Mouse (Mus musculus) c-Kit-positive CD71-negative TER-119-negative erythroid progenitor cells, embryonic 14.5 days (primary cell): ENCODE results near the gene Rai14.

Experiments
- DNase-seq: peaks from one replicate; pipeline ENCODE4 v3.0.0-alpha.2; 2013; ENCODE audit warnings: low read depth

The Rai14 gene

DNA sequence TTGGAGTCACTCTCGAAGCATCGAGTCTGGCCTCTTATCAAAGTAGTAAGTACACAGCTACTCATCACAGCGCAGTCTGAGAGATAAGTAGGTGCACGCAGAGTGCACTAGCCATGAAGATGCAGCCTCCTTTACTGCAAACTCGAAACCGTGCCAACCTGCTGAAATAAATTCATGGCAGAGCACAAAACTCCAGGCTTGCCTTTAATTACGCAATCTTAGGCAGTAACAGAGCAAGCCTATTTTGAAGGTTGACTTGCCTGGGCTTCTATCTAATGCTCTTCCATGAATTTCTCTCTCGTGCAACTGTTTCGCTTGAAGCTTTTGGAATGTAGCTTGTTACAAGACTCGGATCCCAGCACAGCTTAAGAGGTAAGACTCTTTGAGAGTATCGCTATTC lies 25.1 kb downstream of the Rai14 start:
- no peak for DNase-seq

DNA sequence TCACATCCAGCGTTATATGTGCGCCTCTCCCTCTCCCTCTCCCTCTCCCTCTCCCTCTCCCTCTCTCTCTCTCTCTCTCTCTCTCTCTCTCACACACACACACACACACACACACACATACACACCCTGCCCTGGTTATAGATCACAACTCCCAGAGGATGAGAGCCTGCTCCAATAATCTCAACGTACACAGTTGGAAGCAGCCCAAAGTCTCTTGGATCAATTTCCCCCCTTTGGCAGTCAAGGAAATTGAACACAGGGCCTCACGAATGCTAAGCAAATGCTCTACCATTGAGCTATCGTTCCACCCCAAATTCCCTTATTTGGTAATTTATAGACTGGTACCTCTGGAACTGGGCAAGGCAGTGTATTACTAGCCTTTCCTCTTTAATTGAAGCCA lies 25.7 kb downstream of the Rai14 start:
- DNase-seq = no peak

DNA sequence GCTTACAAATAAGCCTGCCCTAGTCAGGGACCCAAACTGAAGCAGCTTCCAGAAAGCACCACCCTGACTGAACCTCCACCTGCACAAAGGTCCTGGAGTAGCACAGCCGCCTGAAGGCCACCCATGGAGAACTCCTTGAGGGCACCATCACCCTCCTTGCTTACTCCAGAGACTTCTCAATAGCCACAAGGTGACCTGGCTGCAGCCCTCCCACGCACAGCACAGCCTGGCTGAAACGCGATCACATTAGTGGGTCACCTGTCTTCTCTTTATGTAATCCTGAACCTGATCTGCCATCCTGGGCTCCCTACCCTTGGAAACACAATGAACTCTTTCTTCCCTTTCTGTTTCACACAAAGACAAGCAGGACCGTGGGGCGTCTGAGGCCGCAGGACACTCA lies 27.1 kb downstream of the Rai14 start:
- no peak for DNase-seq

- DNase-seq = no peak
Observed at GRCm38 (mm10) chr15:10685692-10686430, 28.6 kb downstream of the Rai14 start.

DNA sequence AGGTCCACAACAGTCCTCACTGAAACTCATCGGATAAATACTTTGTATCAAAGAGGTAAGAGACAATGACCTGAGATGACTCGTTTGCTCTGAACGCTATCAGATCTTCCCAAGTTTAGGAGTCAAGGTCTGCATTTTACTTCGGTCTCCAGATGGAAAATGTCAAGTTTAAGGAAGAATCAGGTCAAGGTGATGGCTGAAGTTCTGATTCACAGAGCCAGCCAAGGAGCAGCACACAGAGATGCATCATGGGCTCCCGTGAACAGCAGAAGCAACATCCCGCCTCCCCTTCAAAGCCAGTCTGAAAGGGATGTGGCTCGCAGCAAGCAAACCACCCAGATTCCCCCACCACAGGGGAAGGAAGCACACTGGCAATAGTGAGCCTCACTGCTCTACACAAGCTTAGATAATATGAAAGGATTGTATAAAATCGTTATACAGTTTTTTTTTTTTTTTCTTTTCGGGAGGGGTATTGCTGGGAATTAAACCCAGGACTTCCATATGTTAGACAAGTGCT lies 30.7 kb downstream of the Rai14 start:
- DNase-seq = no peak

DNA sequence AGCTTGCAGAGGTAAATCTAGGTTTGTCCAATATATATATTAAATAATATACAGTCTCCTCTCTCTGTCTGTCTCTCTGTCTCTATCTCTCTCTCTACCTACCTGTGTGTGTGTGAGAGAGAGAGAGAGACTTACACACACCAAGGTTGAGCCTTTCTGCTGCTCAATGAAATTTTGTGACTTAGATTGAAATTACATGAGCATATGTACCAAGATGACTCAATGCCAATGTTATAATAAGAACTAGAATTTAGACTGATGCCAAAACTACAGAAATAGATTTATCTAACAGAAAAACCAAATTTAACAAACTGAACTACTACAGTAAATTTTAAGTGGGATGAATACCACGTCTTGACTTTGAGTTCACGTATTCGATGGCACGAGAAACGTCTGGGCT lies 33.9 kb downstream of the Rai14 start:
- DNase-seq = no peak

DNA sequence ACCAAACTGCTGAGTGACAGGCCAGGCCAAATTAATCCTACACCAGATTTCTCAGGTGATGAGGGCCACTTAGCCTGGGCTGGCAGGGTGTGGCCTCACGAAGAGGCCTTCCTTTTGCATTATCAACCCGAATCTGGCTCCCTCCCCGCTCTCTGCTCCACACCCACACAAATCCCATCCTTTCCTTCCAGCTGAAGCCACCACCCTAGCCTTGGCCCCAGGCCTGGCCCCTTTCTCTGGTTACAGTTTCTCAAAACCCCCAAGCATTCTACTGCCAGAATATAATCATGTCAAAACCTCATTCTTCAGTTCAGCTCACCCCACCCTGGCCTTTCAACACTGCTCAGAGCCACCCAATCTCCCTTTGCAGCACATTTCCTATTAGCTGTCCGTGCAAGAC lies 34.9 kb downstream of the Rai14 start:
- no peak for DNase-seq

DNA sequence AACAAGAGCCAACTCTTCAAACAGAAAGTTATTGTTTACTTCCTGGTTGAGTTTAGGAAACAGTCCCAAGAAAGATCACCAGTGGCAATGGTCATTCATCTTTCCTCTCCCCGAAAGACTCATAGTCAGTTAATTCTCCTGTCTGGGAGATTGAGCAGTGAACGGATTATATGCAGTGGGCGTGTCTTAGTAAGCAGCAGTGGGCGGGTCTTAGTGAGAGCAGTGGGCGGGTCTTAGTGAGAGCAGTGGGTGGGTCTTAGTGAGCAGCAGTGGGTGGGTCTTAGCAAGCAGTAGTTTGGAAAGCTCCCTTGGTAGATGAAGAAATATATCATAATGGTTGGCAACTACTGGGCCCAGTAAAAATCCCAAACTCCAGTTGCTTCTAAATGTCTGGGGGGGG lies 38.6 kb downstream of the Rai14 start:
- DNase-seq = peak; percentile 9

DNA sequence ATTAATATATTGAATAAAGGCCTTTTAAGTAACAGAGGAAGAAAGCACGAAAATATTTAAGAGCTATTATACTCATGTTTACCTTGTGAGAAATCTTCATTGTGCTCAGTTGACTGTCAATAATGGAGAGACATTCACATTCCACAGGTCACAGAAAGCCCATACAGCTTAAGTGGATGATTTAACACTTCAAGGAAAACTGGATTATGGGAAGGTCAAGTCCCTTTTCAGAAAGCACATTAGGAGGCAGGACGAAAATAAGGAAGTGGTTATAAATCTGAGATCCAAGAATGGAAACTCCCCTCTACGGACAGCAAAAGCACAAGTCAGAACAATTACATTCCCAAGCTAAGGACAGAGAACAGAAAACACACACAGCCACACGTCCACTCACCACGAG lies 41.5 kb downstream of the Rai14 start:
- DNase-seq = no peak

DNA sequence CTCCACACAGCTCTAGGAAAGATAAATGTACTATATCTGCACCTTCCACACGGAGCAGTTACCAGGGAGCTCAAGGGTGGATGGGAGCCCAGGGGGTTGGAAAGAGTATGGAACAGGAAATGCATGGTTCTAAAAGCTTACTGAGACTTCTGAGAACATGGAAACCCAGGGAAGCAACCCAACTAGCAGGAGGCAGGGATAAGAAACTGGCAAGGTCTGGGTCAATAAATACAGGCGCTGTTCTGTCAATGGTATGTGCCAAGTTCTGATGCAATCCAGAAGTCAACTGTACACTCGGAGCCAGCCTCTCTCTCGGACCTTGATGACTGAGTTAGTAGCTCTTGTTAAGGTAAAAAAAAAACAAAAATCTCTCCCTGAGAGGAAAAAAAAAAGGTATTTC lies 42.6 kb downstream of the Rai14 start:
- DNase-seq = no peak

DNA sequence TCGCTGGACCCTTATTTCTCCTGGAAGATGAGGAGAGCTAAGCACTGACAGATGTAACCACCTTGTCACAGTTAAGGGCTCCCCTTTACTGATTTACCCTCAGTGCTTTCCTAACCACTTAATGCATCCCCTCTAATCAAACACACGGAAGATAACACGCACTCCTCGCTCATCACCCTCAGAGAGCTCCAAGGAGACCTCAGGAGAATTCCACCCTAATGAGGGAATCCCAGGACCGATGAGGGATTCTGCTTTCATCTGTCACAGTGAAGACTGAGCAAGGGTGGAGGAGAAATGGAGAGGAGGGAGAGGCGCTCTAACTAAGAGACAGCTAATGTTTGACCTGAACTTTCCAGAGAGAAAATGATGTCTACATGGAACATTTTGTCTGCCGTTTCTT lies 44.3 kb downstream of the Rai14 start:
- no peak for DNase-seq

DNA sequence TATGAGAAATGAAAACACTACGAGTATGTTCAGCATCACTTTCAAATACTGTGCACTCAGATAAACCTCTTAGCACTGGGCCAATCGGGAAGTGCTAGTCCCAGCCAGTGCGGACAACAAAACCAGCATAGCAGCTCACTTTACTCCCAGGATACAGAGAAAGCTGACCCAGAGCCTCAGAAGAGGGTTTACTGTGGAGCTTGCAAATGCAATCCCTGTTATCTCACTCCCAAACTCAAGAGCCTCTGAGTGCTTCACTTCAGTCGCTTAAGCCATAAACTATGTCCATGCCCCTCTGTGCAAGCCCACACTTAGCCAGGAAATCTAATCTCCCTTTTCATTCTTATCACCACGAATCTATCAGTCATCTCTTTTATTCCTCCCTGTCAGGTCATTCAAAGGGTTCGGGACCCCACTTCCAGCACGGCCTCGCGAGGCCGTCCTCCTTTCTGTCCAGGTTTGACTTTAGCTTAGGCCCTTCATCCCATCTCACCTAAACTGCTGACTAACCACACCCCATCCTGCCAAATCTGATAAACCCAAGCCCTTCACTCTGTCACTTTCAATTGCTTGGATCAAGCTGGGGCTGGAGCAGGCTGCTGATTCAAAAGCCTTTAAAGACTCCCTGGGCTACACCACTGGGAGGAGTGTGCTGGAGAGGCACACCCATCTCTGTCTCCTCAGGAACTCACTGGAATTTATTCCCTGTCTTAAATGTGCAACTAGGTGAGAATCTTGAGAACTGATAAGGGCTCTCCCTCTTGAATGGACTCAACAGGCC lies 46.1 kb downstream of the Rai14 start:
- DNase-seq = no peak

- no peak for DNase-seq
Observed at GRCm38 (mm10) chr15:10665816-10666215, 48.6 kb downstream of the Rai14 start.

DNA sequence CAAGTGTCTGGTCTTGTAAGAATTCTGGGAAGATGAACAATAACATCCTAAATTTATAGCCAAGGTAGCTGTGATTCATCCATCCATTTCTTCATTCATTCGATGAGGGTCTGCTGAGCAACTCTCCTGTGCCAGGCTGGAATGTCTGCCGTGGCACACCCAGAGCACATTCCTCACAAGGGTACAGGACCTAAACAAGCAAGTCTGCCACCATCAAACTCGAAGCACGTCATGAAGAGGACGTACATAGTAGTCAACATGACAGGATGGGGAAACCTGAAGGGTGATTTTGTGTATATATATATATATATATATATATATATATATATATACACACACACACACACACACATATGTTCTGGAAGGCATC lies 49.9 kb downstream of the Rai14 start:
- DNase-seq = no peak

DNA sequence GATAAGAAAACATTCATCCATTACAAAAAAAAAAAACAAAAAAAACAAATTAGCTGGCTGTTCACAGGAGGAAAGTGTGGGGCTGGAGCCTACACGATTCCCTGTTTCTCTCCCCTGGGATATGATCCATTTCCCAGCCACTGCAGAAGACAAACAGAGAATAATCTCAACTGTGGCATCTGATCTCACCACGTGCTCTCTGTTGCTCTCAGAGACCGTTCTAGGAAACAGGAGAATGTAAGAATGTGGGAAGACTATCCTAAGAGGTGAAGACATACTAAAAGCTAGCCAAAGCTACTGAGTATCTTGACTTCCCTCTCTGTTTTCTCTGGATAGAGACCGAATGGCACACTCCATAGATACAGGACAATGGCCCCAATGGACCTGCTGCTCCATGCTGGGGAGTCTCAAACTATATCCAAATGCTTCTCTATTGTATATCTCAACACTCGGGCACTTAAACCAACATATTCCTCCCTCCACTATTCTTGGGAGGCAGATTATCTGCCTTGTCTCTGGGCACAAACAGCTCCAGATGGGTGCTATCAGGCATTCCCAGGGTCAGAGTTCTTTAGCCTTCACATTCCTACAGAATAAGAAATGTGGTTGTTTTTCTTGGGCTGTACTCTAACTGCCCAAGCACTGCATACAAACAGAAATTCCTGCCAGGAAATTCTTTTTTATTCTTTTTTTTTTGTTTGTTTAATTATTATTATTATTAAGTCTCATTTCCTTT lies 50.5 kb downstream of the Rai14 start:
- DNase-seq = no peak

- DNase-seq = peak; percentile 13
Observed at GRCm38 (mm10) chr15:10661961-10662606, 52.3 kb downstream of the Rai14 start.

GRCm38 (mm10) chr15:10658803-10659202 lies 55.6 kb downstream of the Rai14 start:
- no peak for DNase-seq

GRCm38 (mm10) chr15:10656146-10656545 lies 58.3 kb downstream of the Rai14 start:
- DNase-seq = no peak

DNA sequence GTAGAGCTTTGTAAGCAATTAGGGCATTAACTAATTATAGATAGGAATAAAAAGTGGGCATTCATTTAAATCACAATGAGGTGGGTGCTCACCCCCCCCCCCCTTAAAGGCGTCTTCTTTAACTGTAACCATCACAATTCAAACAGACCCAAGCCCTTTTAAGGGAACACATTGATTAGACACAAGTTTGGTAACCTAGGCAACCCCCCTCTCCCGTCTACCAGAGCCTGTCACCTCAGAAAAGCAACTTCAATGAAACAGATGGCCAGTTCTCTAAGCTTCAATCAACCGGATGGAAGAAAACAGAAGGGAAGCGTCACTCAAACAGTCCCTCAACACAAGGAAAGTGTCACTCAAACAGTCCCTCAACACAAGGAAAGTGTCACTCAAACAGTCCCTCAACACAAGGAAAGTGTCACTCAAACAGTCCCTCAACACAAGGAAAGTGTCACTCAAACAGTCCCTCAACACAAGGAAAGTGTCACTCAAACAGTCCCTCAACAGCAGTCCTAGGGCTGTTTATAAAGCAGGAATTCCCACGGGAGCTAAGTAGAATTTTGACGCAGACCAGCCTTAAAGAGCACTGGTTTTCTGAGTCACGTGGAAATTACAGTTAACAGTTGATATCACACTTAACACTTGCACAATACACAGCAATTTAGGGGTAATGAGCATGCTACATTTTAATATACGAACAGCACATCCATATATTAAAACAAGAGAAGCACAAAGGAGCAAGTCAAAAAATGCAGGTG lies 59.1 kb downstream of the Rai14 start:
- no peak for DNase-seq

DNA sequence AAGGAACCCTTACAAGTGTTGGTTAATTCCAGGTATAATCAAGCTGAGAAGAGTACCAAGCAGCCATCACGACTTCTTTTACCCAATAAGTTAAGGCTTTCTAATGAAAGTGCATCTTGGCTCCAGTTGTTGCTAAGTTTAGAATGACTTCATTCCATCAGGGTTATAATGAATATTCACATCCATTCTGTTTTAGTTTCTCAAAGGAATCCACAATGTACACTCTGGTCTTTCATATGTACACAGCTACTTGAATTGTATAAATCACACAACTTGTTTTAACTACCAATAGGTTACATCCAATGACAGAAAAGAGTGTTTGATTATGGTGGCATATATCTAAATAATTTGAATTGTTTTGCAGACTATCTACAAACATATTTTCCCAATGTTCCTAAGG lies 59.7 kb downstream of the Rai14 start:
- no peak for DNase-seq

GRCm38 (mm10) chr15:10652931-10653475 lies 61.4 kb downstream of the Rai14 start:
- no peak for DNase-seq
